Mouse (Mus musculus): Measurements from ENCODE around the gene Vmn2r13.
"Not testable (repeated sequence)": the region's sequence is repeated elsewhere in the genome, so short reads cannot be mapped to it uniquely, and the experiment has no call there.

Vmn2r13 gene

DNA sequence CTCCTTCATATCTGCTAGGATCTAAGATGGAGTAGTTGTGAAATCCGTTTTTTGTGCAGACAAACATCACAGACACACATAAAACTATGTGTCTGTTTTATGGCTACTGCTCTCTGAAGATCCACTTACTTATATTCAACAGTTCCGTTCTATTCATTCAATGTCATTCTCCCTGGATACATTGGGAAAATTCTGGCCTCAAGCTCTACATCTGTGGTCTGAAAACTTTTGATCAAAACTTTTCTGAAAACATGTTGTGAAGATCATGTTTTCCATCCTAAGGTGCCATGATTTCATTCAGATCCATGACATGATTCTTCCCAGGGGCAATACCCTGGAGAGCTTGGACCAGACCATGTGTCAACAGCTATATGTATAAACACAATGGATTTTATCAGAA lies at the start of gene Vmn2r13:
Gene Vmn2r13, minus strand, starts transcription at position 101 of the 400 bp plus-strand sequence.
- DNase-seq (ENCODE audit: low read depth in 1 of 2, low spot score in 2 of 2): not testable (repeated sequence)

DNA sequence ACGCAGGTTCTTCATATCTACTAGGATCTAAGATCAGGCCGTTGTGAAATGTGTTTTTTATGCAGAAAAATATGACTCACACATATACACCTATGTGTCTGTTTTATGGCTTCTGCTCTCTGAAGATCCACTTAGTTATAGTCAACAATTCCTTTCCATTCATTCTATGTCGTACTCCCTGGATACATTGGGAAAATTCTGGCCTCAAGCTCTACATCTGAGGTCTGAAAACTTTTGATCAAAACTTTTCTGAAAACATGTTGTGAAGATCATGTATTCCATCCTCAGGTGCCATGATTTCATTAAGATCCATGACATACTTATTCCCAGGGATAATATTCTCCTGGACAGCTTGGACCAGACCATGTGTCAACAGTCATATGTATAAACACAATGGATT lies 32.6 kb upstream of the Vmn2r13 start, which contains the start of gene Vmn2r14:
Gene Vmn2r14, minus strand, starts transcription at position 101 of the 400 bp plus-strand sequence.
- DNase-seq (ENCODE audit: low read depth in 1 of 2, low spot score in 2 of 2): no peak

DNA sequence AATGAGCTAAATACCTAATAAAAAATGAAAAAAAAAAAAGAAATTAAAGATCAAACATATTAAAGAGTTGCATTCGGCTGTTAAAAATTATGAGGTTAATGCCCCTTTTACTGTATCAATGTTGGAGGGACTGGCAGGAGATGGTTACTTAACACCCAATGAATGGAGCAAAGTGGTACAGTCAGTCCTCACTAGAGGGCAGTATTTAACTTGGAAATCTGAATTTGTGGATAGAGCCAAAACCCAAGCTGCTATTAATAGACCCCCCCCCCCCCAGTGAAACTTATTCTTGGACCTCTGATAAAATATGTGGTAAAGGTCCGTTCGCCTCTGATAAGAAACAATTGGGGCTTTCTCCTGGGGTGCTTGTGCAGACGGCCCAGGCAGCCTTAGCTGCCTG lies 25.1 kb downstream of the Vmn2r13 start:
- DNase-seq (ENCODE audit: low read depth in 1 of 2, low spot score in 2 of 2): not testable (repeated sequence)

DNA sequence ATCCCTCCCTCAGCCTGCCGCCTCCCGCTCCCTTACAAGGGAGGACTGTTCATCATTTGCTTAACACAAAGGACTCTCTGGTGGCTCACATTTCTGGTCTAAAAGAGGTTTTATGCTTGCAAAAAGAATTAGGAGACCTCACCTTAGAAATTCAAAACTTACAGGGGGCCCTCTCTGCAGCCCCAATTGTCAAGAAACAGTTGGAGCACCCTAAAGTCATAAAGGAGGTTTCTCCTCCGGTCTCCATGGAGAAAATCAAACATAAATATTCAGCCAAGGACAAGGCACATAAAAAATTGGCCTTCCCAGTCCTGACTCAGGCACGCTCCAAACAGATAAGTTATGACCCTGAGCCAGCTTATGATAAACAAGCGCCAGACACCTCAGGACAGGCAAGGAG lies 31.9 kb downstream of the Vmn2r13 start:
- no peak for DNase-seq (ENCODE audit: low read depth in 1 of 2, low spot score in 2 of 2)

DNA sequence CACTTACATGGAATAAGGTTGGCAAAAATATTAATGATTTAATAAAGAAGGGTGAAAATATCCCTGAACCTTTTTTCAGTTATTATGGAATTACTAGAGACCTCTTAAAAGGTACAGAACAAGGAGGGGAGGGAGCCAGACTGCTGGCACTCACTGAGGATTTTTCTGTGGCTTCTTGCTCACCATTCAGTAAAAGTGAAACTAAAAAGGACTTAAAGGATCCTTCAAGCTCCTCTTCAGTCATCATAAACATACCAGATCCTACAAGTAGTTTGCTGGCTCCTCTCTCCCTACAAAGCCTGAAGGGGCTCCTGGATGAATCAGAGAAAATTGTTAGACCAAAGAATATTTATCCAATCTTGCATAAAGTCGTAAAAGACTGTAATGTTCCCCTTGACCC lies 32.4 kb downstream of the Vmn2r13 start:
- DNase-seq (ENCODE audit: low read depth in 1 of 2, low spot score in 2 of 2): not testable (repeated sequence)

DNA sequence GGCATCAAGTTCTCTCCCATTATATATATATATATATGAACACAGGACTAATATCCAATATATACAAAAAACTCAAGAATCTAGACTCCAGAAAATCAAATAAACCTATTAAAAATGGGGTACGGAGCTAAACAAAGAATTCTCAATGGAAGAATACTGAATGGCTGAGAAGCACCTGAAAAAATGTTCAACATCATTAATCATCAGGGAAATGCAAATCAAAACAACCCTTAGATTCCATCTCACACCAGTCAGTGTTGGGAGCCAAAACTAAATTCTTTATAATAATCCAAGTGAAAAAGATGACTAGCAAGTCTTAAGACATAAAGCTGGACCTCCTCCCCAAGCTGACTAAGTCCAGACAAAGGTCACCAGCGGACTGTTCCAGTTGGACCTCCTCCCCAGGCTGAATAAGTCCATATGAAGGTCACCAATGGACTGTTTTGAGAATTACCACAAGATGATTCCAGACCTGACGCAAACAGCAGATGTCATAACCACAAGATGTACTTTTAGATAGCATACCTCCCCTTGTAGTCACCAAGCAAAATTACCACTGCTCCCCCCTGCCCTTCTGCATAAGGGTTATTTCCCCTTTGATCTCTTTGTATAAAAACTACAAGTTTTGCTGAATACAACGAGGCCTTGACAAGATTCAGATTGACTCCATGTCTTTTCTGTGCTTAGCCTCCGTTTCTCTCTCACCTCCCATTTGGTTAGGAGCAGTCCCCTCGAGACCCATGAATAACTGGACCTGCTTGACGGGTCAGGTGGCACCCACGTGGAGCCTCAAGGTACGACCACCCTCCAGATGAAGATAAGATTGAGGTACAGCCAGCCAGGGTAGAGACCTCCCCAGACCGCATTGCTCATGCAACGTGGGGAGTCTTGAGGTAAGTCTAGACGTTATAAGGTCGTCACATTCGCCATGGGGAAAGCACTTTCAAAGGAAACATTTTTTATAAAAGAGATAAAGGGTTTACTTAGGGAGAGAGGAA lies 33.2 kb downstream of the Vmn2r13 start:
- DNase-seq (ENCODE audit: low read depth in 1 of 2, low spot score in 2 of 2): not testable (repeated sequence)

DNA sequence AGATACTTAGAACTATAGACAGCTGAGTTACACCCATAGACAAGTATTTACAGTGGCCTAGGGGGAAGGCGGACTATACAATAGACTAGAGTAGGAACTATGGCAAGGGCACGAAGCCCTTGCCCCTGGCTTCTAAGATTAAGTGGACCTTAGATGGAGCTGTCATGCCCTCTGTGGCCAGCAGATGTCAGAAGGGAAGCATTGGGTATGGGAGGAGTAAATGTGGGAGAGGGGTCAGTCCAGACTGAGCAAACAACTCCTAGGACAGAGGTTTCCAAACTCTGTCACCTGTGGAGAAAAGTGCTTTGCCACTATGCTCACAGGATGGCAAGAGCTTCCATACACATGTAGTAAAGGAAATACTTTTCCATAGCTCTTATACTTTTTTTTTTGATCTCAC lies 52.5 kb downstream of the Vmn2r13 start:
- no peak for DNase-seq (ENCODE audit: low read depth in 1 of 2, low spot score in 2 of 2)

DNA sequence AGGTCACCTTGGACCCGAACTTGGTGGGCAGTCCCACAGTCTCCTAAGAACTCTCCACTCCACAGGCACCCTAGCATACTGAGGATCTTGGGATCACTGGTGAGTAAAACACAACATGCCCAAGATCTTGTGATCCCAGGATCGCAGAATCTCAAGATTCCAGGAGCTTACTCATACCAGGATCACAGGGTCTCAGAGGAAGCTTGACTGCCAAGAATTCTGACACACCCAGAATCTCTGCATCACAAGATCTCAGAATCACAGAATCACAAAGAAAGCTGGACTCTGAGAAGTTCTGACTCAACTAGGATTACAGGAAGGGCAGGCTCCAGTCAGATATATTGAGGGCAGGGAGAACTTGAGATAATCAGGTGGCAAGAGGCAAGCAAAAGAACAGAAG lies 55.3 kb downstream of the Vmn2r13 start:
- DNase-seq (ENCODE audit: low read depth in 1 of 2, low spot score in 2 of 2): no peak

All from monocyte, adult 2 months (primary cell).